Mouse (Mus musculus) heart, embryonic 16.5 days (tissue): ENCODE measurements around the gene Gnat2. TPM values are rescaled to one million over a fixed set of nuclear protein-coding genes. Genes with fewer than 3 reads are reported as not detected.

Experiments used
- ATAC-seq: fragments of 200-750 bp; cut with Nextera tagmentation; replicated peaks from 2 replicates; pipeline ENCODE4 v1.8.0; 2017; ENCODE audit warnings: moderate number of reproducible peaks; ENCODE audit not compliant: insufficient read depth, low FRiP score; ENCODE audit errors: extremely low read depth
- H3K27ac ChIP-seq: fragments of 300-500 bp; sonication (generic); 2 replicates; pipeline ENCODE4 v1.5.1; 2014; ENCODE audit warnings: mild to moderate bottlenecking, low read length, control low read depth, moderate library complexity
- H3K27me3 ChIP-seq: fragments of 300-500 bp; sonication (generic); 2 replicates; pipeline ENCODE4 v1.6.1; 2014; ENCODE audit warnings: low read length, mixed read lengths; ENCODE audit not compliant: control insufficient read depth, insufficient read depth
- H3K36me3 ChIP-seq: fragments of 300-500 bp; sonication (generic); 2 replicates; pipeline ENCODE4 v1.6.1; 2014; ENCODE audit not compliant: control insufficient read depth, insufficient read depth
- H3K4me1 ChIP-seq: fragments of 300-500 bp; sonication (generic); 2 replicates; pipeline ENCODE4 v1.6.1; 2014; ENCODE audit warnings: low read length, mixed read lengths; ENCODE audit not compliant: control insufficient read depth, insufficient read depth
- H3K4me2 ChIP-seq: fragments of 300-500 bp; sonication (generic); 2 replicates; pipeline ENCODE4 v1.6.1; 2014; ENCODE audit warnings: low read depth, mild to moderate bottlenecking, control low read depth, low read length
- H3K4me3 ChIP-seq: fragments of 300-500 bp; sonication (generic); 2 replicates; pipeline ENCODE4 v1.5.1; 2014; ENCODE audit warnings: mild to moderate bottlenecking, control low read depth, low read length
- H3K9ac ChIP-seq: fragments of 300-500 bp; sonication (generic); 2 replicates; pipeline ENCODE4 v1.6.1; 2014; ENCODE audit warnings: low read length, control low read depth
- H3K9me3 ChIP-seq: fragments of 300-500 bp; sonication (generic); replicated peaks from 2 replicates; pipeline ENCODE4 v1.6.1; 2016; ENCODE audit warnings: low read length; ENCODE audit not compliant: control insufficient read depth
- WGBS: fragments of 180-500 bp; shearing (Covaris S2); extraction: QIAGEN DNeasy Blood & Tissue Kit; methylation state at CpG from one replicate; pipeline ENCODE4 v1.1.7; 2014; 5-methylcytosine and 5-hydroxymethylcytosine counted together
- polyA plus RNA-seq: library from polyadenylated mRNA; unstranded; fragments of >200 nt; fragmentation: Nextera tagmentation; extraction: Ambion mirVana; gene quantifications from 2 replicates; pipeline ENCODE4 v1.2.1, GENCODE M21; 2015

Gnat2 gene
- 0.71 and 0.79 TPM in 2 replicates for polyA plus RNA-seq

- no peaks in the 10 kb centered on the region for H3K9me3 ChIP-seq
- H3K27ac ChIP-seq = no peak within 1 kb of the TSS
- no peak for ATAC-seq
- no peak within 1 kb of the TSS for H3K4me2 ChIP-seq
- no peak within 1 kb of the TSS for H3K4me3 ChIP-seq
- H3K27me3 ChIP-seq = no peaks in the 10 kb centered on the region
- H3K36me3 ChIP-seq = no peaks in the 10 kb centered on the region
- 71% methylated on average over 15 of the region's 15 CpGs for WGBS
- peaks cover 9% of the 10 kb centered on the region; the same call in 1 of the 2 replicates for H3K4me1 ChIP-seq
- no peak within 1 kb of the TSS for H3K9ac ChIP-seq
Measured at GRCm38 (mm10) chr3:108092536-108093115, at the start of gene Gnat2. TSS of gene Gnat2 (plus strand) at chr3:108092789.

- H3K9me3 ChIP-seq = no peaks in the 10 kb centered on the region
- H3K4me3 ChIP-seq = peak within 1 kb of the TSS; percentile 66
- H3K4me2 ChIP-seq = peak within 1 kb of the TSS; percentile 83
- no peaks in the 10 kb centered on the region for H3K27me3 ChIP-seq
- H3K36me3 ChIP-seq = no peaks in the 10 kb centered on the region
- ATAC-seq = peak; percentile 94
- 5% methylated on average over 29 of the region's 29 CpGs for WGBS
- H3K27ac ChIP-seq = peak within 1 kb of the TSS; percentile 77
- H3K4me1 ChIP-seq = peaks cover 9% of the 10 kb centered on the region
- H3K9ac ChIP-seq = peak within 1 kb of the TSS; percentile 78
Measured at GRCm38 (mm10) chr3:108044394-108045140, 48.0 kb upstream of the Gnat2 start, which contains the start of gene Gstm4. TSS of gene Gstm4 (minus strand) at chr3:108044894.

GRCm38 (mm10) chr3:108046944-108047655 lies 45.5 kb upstream of the Gnat2 start:
- peaks cover 9% of the 10 kb centered on the region for H3K4me1 ChIP-seq
- H3K9me3 ChIP-seq = no peaks in the 10 kb centered on the region
- no peaks in the 10 kb centered on the region for H3K36me3 ChIP-seq
- H3K27ac ChIP-seq = no peak overlapping the region
- no peak overlapping the region for H3K4me2 ChIP-seq
- WGBS = 69% methylated on average over 2 of the region's 2 CpGs
- H3K4me3 ChIP-seq = no peak overlapping the region
- no peaks in the 10 kb centered on the region for H3K27me3 ChIP-seq
- no peak for ATAC-seq
- no peak overlapping the region for H3K9ac ChIP-seq

GRCm38 (mm10) chr3:108048306-108048705 lies 44.3 kb upstream of the Gnat2 start:
- Histone ChIP-seq H3K36me3 (no peaks in the 10 kb centered on the region), H3K9ac (no peak overlapping the region), H3K4me2 (no peak overlapping the region), H3K27me3 (no peaks in the 10 kb centered on the region), H3K4me3 (no peak overlapping the region), H3K27ac (no peak overlapping the region), H3K9me3 (no peaks in the 10 kb centered on the region), H3K4me1 (peaks cover 9% of the 10 kb centered on the region)
- 45% methylated on average over 3 of the region's 3 CpGs for WGBS
- no peak for ATAC-seq

- 83% methylated on average over 5 of the region's 5 CpGs for WGBS
- H3K27ac ChIP-seq = no peak overlapping the region
- no peaks in the 10 kb centered on the region for H3K27me3 ChIP-seq
- no peak overlapping the region for H3K9ac ChIP-seq
- no peak overlapping the region for H3K4me3 ChIP-seq
- no peaks in the 10 kb centered on the region for H3K9me3 ChIP-seq
- H3K4me2 ChIP-seq = no peak overlapping the region
- no peaks in the 10 kb centered on the region for H3K4me1 ChIP-seq
- no peak for ATAC-seq
- no peaks in the 10 kb centered on the region for H3K36me3 ChIP-seq
Measured at GRCm38 (mm10) chr3:108050493-108050892, 42.1 kb upstream of the Gnat2 start.

GRCm38 (mm10) chr3:108061420-108061819 lies 31.2 kb upstream of the Gnat2 start:
- Histone ChIP-seq H3K36me3 (no peaks in the 10 kb centered on the region), H3K9me3 (no peaks in the 10 kb centered on the region), H3K4me1 (0 out of 2 replicates have a peak, but pooled peaks cover 2% of the 10 kb centered on the region), H3K4me2 (peak overlapping the region; percentile 44), H3K4me3 (no peak overlapping the region; the same call in 1 of the 2 replicates), H3K27ac (no peak overlapping the region), H3K9ac (no peak overlapping the region), H3K27me3 (no peaks in the 10 kb centered on the region)
- WGBS = 15% methylated on average over 7 of the region's 7 CpGs
- ATAC-seq = no peak

- H3K27ac ChIP-seq = no peak overlapping the region
- no peaks in the 10 kb centered on the region for H3K36me3 ChIP-seq
- no peaks in the 10 kb centered on the region for H3K9me3 ChIP-seq
- H3K4me2 ChIP-seq = no peak overlapping the region
- 75% methylated on average over 8 of the region's 8 CpGs for WGBS
- H3K4me1 ChIP-seq = 0 out of 2 replicates have a peak, but pooled peaks cover 2% of the 10 kb centered on the region
- ATAC-seq = no peak
- H3K4me3 ChIP-seq = no peak overlapping the region
- no peak overlapping the region for H3K9ac ChIP-seq
- no peaks in the 10 kb centered on the region for H3K27me3 ChIP-seq
Measured at GRCm38 (mm10) chr3:108062648-108063047, 29.9 kb upstream of the Gnat2 start.

GRCm38 (mm10) chr3:108064672-108065071 lies 27.9 kb upstream of the Gnat2 start:
- Histone ChIP-seq H3K36me3 (no peaks in the 10 kb centered on the region), H3K27me3 (no peaks in the 10 kb centered on the region), H3K27ac (no peak overlapping the region), H3K4me2 (no peak overlapping the region), H3K9ac (no peak overlapping the region), H3K9me3 (no peaks in the 10 kb centered on the region), H3K4me1 (0 out of 2 replicates have a peak, but pooled peaks cover 2% of the 10 kb centered on the region), H3K4me3 (no peak overlapping the region)
- ATAC-seq = no peak
- WGBS = 37% methylated on average over 4 of the region's 4 CpGs

GRCm38 (mm10) chr3:108065551-108065950 lies 27.0 kb upstream of the Gnat2 start:
- H3K27ac ChIP-seq = no peak overlapping the region
- 77% methylated on average over 9 of the region's 9 CpGs for WGBS
- H3K4me2 ChIP-seq = no peak overlapping the region
- no peaks in the 10 kb centered on the region for H3K36me3 ChIP-seq
- no peaks in the 10 kb centered on the region for H3K9me3 ChIP-seq
- ATAC-seq = no peak
- no peak overlapping the region for H3K4me3 ChIP-seq
- H3K27me3 ChIP-seq = no peaks in the 10 kb centered on the region
- 0 out of 2 replicates have a peak, but pooled peaks cover 4% of the 10 kb centered on the region for H3K4me1 ChIP-seq
- no peak overlapping the region for H3K9ac ChIP-seq
